Comparison of ENCODE assay signal across 19 mouse cellular contexts in the genomic region with DNA sequence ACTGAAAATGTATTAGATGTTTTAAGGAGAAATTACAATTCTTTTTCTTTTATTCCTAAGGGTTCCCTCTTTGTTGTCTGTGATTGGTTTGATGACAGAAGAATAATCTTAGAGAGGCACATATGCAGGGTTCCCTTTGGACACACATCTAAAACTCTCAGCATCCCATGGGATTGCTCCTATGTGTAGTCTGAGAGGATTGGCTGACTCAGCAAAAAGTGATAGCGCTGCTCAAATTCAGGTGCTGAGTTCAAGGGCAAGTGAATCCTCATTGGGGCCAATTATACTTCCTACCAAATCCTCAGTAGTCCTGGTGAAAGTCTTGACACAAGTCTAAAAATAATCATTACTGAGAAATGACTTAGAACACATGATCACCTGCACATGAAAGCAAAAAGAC.
"Had no signal": no experiment of that assay in that cellular context is flagged by ENCODE, and none has a peak within 500 bp of the region (broad histone marks: within the 10 kb centered on the region; RNA-seq: fewer than 3 reads in every experiment).

No protein-coding gene starts in this region.

- ATAC-seq: midbrain, embryonic 13.5 days; midbrain, embryonic 16.5 days had no signal

- H3K4me3 ChIP-seq: midbrain, embryonic 13.5 days; myocyte; neural tube, embryonic 13.5 days; neural tube, embryonic 15.5 days; stomach, embryonic 15.5 days had no signal

- DNase-seq: lung, adult 18-20 months; lung, embryonic 14.5 days; lung, postnatal 14 days; lung, postnatal 4 days; retina, postnatal 1 day; right cerebral cortex, adult 18-20 months; right cerebral cortex, postnatal 25 days; thymus, adult 2 months; thymus, postnatal 25 days; thymus, postnatal 4 days had no signal

- H3K4me1 ChIP-seq: midbrain, embryonic 13.5 days; neural tube, embryonic 13.5 days; neural tube, embryonic 15.5 days; stomach, embryonic 15.5 days had no signal

- H3K36me3 ChIP-seq: midbrain, embryonic 13.5 days; neural tube, embryonic 13.5 days; neural tube, embryonic 15.5 days; stomach, embryonic 15.5 days had no signal

- H3K4me2 ChIP-seq: lung, embryonic 14.5 days; midbrain, embryonic 11.5 days; midbrain, embryonic 13.5 days; neural tube, embryonic 13.5 days; neural tube, embryonic 15.5 days; stomach, embryonic 15.5 days had no signal

- H3K27me3 ChIP-seq: midbrain, embryonic 13.5 days; neural tube, embryonic 13.5 days; neural tube, embryonic 15.5 days; stomach, embryonic 15.5 days had no signal

- H3K9ac ChIP-seq: liver, embryonic 14.5 days; lung, embryonic 14.5 days; midbrain, embryonic 13.5 days; neural tube, embryonic 13.5 days; neural tube, embryonic 15.5 days; stomach, embryonic 15.5 days had no signal

- H3K27ac ChIP-seq: liver, embryonic 14.5 days; midbrain, embryonic 13.5 days; neural tube, embryonic 13.5 days; neural tube, embryonic 15.5 days; stomach, embryonic 15.5 days; stomach, postnatal 0 days had no signal

- H3K9me3 ChIP-seq: midbrain, embryonic 13.5 days; neural tube, embryonic 13.5 days; neural tube, embryonic 15.5 days; stomach, embryonic 15.5 days had no signal
